Mouse (Mus musculus): ENCODE data around the gene Cby3. TPM values are rescaled to one million over a fixed set of nuclear protein-coding genes. Genes with fewer than 3 reads are reported as not detected.
"Not testable (repeated sequence)": the region's sequence is repeated elsewhere in the genome, so short reads cannot be mapped to it uniquely, and the experiment has no call there.

Gene Cby3
- not detected in 2 replicates for polyA plus RNA-seq (2015; fragmentation: Nextera tagmentation; extraction: Ambion mirVana)

DNA sequence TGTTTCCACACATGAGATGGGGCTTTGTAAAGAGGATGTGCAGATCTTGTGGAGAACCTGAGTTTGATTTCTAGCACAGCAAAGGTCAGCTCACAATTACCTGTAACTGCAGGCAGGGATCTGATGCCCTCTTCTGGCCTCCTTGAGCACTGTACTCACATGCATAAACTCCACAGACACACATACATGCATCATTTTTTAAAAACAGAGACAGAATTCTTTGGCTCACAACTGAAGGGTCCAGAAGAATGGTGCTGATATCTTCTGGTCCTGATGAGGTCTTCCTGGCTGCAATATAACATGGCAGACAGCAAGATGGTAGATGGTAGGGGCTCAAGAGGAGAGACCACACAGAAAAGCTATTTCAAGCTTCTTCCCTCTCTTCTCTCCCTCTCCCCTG lies at the start of gene Cby3:
TSS of gene Cby3 (plus strand) at position 301 of the 400 bp plus-strand sequence.
- ATAC-seq (ENCODE audit: insufficient read depth) = no peak
- no peak within 1 kb of the TSS for H3K9ac ChIP-seq
- H3K4me1 ChIP-seq (replicated peaks) = peaks cover 22% of the 10 kb centered on the region
- H3K4me3 ChIP-seq (replicated peaks) = no peak within 1 kb of the TSS
- H3K27ac ChIP-seq (replicated peaks) = peak within 1 kb of the TSS; percentile 67
- no peaks in the 10 kb centered on the region for H3K9me3 ChIP-seq (replicated peaks)
- no peaks in the 10 kb centered on the region for H3K36me3 ChIP-seq (replicated peaks)
- no peak within 1 kb of the TSS for H3K4me2 ChIP-seq
- peaks cover 20% of the 10 kb centered on the region for H3K27me3 ChIP-seq

DNA sequence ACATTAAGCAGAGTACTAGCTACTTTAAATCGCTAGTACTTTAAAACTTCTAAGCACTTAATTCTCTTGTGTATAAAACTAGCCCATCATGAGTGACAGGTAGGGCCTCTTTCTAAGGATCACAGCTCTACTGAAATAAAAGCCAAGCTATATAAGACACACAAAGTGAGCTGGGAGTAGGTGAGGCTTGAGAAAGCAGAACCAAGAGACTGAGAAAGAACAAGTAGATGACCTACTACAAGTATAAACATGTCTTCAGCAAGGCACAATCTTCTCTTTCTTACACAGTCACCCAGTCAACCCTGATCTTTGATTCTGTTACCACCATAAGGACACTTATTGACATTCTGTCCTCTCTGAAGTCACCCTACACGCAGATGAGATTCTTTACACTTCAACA lies 41.5 kb upstream of the Cby3 start:
- Histone ChIP-seq H3K9ac (no peak overlapping the region), H3K36me3 (replicated peaks) (peaks cover 59% of the 10 kb centered on the region)
- 81% methylated on average over 2 of the region's 2 CpGs for WGBS (ENCODE audit: insufficient replicate concordance)

DNA sequence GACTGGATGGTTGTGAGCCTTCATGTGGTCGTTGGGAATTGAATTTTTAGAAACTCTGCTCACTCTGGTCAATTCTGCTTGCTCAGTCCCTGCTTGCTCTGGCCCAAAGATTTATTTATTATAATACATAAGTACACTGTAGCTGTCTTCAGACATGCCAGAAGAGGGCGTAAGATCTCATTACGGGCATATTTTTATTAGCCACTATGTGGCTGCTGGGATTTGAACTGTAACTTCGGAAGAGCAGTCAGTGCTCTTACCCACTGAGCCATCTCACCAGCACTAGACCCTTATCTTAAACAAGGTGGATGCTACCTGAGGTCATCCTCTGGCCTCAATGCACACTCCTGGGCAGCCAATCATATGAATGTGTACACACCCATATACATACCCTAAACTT lies 34.9 kb upstream of the Cby3 start:
- not testable (repeated sequence) for H3K4me3 ChIP-seq (replicated peaks); H3K27me3 ChIP-seq; H3K27ac ChIP-seq (replicated peaks); H3K9me3 ChIP-seq (replicated peaks); H3K4me2 ChIP-seq; ATAC-seq (ENCODE audit: insufficient read depth); H3K9ac ChIP-seq
- Histone ChIP-seq H3K4me1 (replicated peaks) (peaks cover 56% of the 10 kb centered on the region), H3K36me3 (replicated peaks) (peaks cover 25% of the 10 kb centered on the region)
- 73% methylated on average over 4 of the region's 4 CpGs for WGBS (ENCODE audit: insufficient replicate concordance)

More for the DNA sequence above, 41.5 kb upstream of the Cby3 start:
- H3K27ac ChIP-seq (replicated peaks) = no peak overlapping the region
- no peaks in the 10 kb centered on the region for H3K9me3 ChIP-seq (replicated peaks)
- no peak overlapping the region for H3K4me3 ChIP-seq (replicated peaks)
- no peaks in the 10 kb centered on the region for H3K27me3 ChIP-seq
- peaks cover 15% of the 10 kb centered on the region; the same call in 1 of the 2 replicates for H3K4me1 ChIP-seq (replicated peaks)
- H3K4me2 ChIP-seq = no peak overlapping the region
- ATAC-seq (ENCODE audit: insufficient read depth) = no peak

DNA sequence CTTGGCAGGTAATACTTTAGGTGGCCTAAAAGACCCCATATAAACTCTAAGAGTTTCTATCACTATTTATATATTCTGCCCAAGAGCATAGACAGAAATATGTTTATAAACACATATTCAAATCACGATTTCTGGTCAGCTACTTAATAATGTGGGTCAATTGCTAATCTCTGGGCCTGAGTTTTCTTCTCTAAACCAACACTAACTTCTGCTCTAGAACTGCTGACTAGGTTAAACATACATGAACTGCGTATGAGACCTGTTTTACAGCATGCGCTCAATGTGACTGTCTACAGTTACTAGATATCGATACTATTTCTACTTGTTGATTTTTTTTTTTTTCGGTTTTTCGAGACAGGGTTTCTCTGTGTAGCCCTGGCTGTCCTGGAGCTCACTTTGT lies 33.0 kb upstream of the Cby3 start:
- H3K27ac ChIP-seq (replicated peaks) = no peak overlapping the region
- no peak overlapping the region for H3K4me2 ChIP-seq
- no peak overlapping the region for H3K4me3 ChIP-seq (replicated peaks)
- H3K4me1 ChIP-seq (replicated peaks) = peaks cover 51% of the 10 kb centered on the region
- H3K27me3 ChIP-seq = no peaks in the 10 kb centered on the region
- H3K9ac ChIP-seq = no peak overlapping the region
- H3K9me3 ChIP-seq (replicated peaks) = no peaks in the 10 kb centered on the region
- ATAC-seq (ENCODE audit: insufficient read depth) = no peak
- 81% methylated on average over 6 of the region's 6 CpGs for WGBS (ENCODE audit: insufficient replicate concordance)
- H3K36me3 ChIP-seq (replicated peaks) = peaks cover 24% of the 10 kb centered on the region

DNA sequence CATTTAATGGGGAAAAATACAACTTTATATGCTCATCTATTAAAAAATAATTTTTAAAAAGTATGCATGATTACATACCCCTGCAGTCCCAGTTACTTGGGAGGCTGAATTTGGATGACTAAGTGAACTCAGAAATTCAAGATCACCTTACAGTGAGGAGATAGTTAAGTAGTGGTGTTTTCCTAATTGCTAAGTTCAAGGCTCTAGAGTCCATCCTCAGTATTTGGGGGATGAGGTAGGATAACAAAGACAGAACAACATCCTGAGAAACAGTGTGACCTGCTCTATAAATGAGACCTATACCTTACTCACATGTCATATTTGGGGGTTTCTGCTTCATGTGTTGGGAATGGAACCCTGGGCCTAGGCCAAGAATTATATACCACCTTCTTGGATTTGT lies 31.9 kb upstream of the Cby3 start:
- peak overlapping the region; percentile 88 for H3K4me3 ChIP-seq (replicated peaks)
- H3K4me1 ChIP-seq (replicated peaks) = peaks cover 57% of the 10 kb centered on the region
- no peak overlapping the region for H3K9ac ChIP-seq
- peak overlapping the region; percentile 93 for H3K4me2 ChIP-seq
- peaks cover 21% of the 10 kb centered on the region for H3K36me3 ChIP-seq (replicated peaks)
- peak overlapping the region; percentile 30 for H3K27ac ChIP-seq (replicated peaks)
- H3K9me3 ChIP-seq (replicated peaks) = no peaks in the 10 kb centered on the region
- no peak for ATAC-seq (ENCODE audit: insufficient read depth)
- no peaks in the 10 kb centered on the region for H3K27me3 ChIP-seq

DNA sequence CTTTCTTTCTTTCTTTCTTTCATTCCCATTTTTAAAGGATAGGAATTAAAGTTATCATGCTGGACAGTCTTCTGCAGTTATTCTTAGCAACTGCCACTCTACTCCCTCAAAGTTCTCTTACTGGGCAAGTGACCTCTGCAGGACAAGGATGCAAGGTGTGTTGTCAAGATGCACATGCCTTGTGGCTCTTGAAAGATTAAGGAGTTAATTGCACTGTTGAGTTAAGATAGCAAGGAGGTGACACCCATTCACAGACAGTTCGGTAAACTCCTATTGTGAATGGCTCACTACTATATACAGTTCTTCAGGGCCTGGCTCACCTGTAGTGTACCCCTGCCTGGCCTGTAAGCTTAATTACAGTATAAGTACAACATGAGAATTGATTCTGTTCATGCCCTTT lies 30.4 kb upstream of the Cby3 start:
- 0% methylated on average over 1 of the region's 1 CpGs for WGBS (ENCODE audit: insufficient replicate concordance)
- H3K27ac ChIP-seq (replicated peaks) = peak overlapping the region; percentile 88

DNA sequence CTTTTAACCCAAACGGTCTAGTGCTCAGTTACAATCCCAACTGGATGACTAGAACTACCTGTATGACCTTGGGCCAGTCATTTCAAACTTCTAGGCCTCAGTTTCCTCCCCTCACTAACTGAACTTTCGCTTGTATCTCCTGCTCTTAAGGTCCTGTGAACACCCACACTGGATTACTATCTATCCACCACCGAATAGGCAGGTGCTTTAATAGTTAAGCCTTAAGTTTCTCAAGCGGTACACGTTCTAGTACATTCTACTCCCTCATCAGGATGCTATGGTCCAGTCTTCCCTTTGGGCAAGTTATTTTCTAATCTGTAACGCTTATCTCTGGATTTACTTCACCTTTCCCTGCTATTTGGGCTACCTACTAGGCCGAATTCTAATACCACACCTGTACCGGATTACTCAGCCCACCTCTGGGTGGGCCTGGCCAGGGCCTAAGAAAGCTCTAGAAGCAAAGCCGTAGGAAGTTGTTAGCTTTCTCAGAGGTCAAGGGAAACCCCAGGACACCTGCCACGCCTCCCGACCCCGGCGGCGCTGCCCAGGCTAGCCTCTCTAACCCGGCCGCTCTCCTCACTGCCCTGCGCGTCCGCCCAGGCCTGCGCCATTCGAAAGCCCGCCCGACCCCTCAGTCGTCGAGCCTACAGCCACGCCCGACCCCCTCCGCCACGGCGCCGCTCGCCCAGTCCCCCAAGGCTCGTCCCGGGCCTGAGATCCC lies 29.4 kb upstream of the Cby3 start:
- peaks cover 4% of the 10 kb centered on the region; the same call in 1 of the 2 replicates for H3K36me3 ChIP-seq (replicated peaks)
- H3K9me3 ChIP-seq (replicated peaks) = no peaks in the 10 kb centered on the region
- H3K9ac ChIP-seq = peak overlapping the region; percentile 90
- peak overlapping the region; percentile 88 for H3K27ac ChIP-seq (replicated peaks)
- peak overlapping the region; percentile 93 for H3K4me2 ChIP-seq
- H3K27me3 ChIP-seq = no peaks in the 10 kb centered on the region
- under 1% methylated on average over 34 of the region's 34 CpGs for WGBS (ENCODE audit: insufficient replicate concordance)
- peaks cover 48% of the 10 kb centered on the region for H3K4me1 ChIP-seq (replicated peaks)
- ATAC-seq (ENCODE audit: insufficient read depth) = peak; percentile 35
- H3K4me3 ChIP-seq (replicated peaks) = peak overlapping the region; percentile 88

More for the DNA sequence above, 30.4 kb upstream of the Cby3 start:
- Histone ChIP-seq H3K9me3 (replicated peaks) (no peaks in the 10 kb centered on the region), H3K4me3 (replicated peaks) (peak overlapping the region; percentile 88), H3K4me1 (replicated peaks) (peaks cover 55% of the 10 kb centered on the region), H3K4me2 (peak overlapping the region; percentile 93), H3K9ac (peak overlapping the region; percentile 90), H3K27me3 (no peaks in the 10 kb centered on the region), H3K36me3 (replicated peaks) (peaks cover 14% of the 10 kb centered on the region)
- ATAC-seq (ENCODE audit: insufficient read depth) = peak; percentile 40

DNA sequence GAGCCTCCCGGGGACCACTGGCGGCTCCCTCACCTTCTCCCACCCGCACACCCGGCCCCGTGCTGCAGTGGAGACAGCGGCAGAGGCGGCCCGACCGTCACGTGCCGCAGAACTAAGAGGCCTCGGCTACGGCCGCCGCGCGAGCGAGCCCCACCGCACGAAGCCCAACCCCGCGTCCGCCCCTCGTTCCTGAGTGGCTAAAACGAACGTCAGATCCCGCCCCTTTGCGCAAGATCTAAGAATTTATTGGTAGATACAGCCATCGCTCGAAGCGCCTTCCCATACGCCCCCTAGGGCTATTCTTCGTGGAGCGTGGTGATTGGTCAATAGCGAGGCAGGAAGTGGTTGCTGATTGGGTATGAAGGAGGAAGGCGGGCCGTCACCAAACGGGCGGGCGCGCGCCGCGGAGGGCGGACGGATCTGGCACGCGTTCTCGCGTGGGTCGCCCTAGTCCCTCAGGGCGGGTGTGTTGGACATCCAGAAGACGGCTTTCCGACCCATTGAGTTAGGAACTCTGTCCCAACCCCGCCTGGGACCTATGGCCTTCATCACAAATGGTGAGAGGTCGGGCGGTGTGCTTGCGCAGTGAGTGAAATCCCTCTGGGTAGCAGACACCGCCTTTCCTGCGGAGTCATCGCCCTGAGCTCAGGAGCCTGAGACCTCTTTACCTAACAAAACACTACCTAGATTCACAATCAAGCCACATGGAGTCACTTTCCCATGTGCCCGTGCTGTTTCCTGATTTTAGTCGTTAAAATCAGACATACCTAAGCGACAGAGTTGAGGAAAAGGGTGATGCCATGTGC lies 28.6 kb upstream of the Cby3 start, which contains the start of gene Canx:
TSS of gene Canx (minus strand) at position 178 of the 806 bp plus-strand sequence.
- Histone ChIP-seq H3K27ac (replicated peaks) (peak within 1 kb of the TSS; percentile 88), H3K9me3 (replicated peaks) (no peaks in the 10 kb centered on the region), H3K4me2 (peak within 1 kb of the TSS; percentile 93), H3K27me3 (no peaks in the 10 kb centered on the region), H3K4me1 (replicated peaks) (peaks cover 42% of the 10 kb centered on the region), H3K9ac (peak within 1 kb of the TSS; percentile 90), H3K36me3 (replicated peaks) (0 out of 2 replicates have a peak, but pooled peaks cover 4% of the 10 kb centered on the region), H3K4me3 (replicated peaks) (peak within 1 kb of the TSS; percentile 88)
- ATAC-seq (ENCODE audit: insufficient read depth) = peak; percentile 93
- WGBS (ENCODE audit: insufficient replicate concordance) = under 1% methylated on average over 64 of the region's 64 CpGs

DNA sequence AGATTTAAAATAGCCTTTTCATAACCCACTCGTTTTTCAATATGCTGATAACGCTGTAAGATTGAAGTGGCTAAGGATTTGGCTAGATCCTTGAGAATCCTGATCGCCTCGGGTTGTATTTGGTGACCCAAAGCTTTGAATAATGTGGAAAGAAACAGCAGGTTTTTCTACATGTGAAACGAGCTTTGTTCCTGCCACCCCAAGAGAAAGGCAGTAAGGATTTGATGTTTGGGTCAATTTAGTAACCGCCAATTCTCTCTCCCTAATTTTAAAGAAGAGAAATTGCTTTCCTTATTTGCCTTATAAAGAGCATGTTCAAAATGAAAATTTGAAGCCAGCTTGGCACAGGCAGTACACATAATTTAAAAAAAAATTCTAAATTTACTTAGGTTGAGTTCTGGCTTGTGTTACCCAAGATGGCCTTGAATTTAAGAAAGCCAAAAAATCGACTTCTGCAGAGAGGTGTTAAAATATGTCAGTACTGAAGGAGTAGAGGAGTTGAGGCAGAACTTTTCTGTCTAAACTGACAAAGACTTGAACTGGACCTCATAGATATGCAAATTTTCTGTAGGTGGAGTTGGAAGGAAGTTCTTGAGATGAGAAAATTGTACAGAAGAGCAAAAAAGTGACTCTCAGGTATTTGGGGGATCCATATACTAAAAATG lies 27.8 kb upstream of the Cby3 start:
- no peak for ATAC-seq (ENCODE audit: insufficient read depth)
- Histone ChIP-seq H3K4me3 (replicated peaks) (peak overlapping the region; percentile 88), H3K27ac (replicated peaks) (peak overlapping the region; percentile 85), H3K9ac (peak overlapping the region; percentile 64), H3K4me2 (peak overlapping the region; percentile 78), H3K9me3 (replicated peaks) (no peaks in the 10 kb centered on the region), H3K4me1 (replicated peaks) (peaks cover 39% of the 10 kb centered on the region), H3K36me3 (replicated peaks) (0 out of 2 replicates have a peak, but pooled peaks cover 4% of the 10 kb centered on the region), H3K27me3 (no peaks in the 10 kb centered on the region)
- 3% methylated on average over 7 of the region's 7 CpGs for WGBS (ENCODE audit: insufficient replicate concordance)

DNA sequence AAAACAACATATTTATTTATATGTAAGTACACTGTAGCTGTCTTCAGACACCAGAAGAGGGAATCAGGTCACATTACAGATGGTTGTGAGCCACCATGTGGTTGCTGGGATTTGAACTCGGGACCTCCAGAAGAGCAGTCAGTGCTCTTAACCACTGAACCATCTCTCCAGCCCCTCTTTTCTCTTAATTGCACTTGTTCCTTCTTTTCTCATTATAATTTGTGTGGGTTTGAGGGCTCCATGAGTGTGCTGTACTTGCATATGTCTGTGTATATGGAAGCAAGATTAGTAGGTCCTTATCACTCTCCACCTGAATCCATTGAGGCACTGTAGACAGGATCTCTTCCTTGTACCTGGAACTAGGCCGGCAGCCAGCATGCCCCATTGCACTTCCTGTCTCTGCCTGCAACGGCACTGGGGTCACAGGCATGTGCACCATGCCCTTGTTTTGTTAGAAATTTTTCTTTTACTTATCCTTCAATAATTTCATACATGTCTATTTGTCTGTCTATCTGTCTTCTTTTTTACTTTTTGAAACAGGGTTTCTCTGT lies 26.1 kb upstream of the Cby3 start:
- no peak for ATAC-seq (ENCODE audit: insufficient read depth)
- Histone ChIP-seq H3K27ac (replicated peaks) (no peak overlapping the region), H3K9me3 (replicated peaks) (no peaks in the 10 kb centered on the region), H3K27me3 (no peaks in the 10 kb centered on the region), H3K4me3 (replicated peaks) (no peak overlapping the region), H3K9ac (no peak overlapping the region), H3K4me1 (replicated peaks) (peaks cover 23% of the 10 kb centered on the region), H3K4me2 (no peak overlapping the region), H3K36me3 (replicated peaks) (no peaks in the 10 kb centered on the region)
- WGBS (ENCODE audit: insufficient replicate concordance) = 49% methylated on average over 3 of the region's 3 CpGs

DNA sequence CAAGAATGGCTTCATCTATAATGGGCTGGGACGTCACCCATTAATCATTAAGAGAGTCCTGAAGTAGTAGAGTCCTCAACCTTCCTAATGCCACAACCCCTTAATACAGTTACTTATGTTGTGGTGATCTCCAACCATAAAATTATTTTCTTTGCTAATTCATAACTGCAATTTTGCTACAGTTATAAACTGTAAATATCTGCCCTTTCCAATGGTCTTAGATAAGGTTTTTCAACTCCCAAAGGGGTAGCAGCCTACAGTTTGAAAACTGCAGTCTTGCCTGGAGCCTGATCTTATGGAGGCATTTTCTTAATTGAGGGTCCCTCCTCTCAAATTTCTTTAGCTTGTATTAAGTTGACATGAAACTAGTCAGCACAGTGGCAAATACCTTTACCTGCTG lies 24.9 kb upstream of the Cby3 start:
- Histone ChIP-seq H3K27ac (replicated peaks) (no peak overlapping the region), H3K27me3 (no peaks in the 10 kb centered on the region), H3K4me3 (replicated peaks) (no peak overlapping the region), H3K9me3 (replicated peaks) (no peaks in the 10 kb centered on the region), H3K9ac (no peak overlapping the region), H3K4me2 (no peak overlapping the region), H3K4me1 (replicated peaks) (peaks cover 11% of the 10 kb centered on the region), H3K36me3 (replicated peaks) (no peaks in the 10 kb centered on the region)
- ATAC-seq (ENCODE audit: insufficient read depth) = no peak
- WGBS (ENCODE audit: insufficient replicate concordance) = 63% methylated on average over 1 of the region's 1 CpGs
